Mouse (Mus musculus): ENCODE results near the gene Nop56.

Gene Nop56

GRCm38 (mm10) chr2:130294936-130295277 lies 20.7 kb downstream of the Nop56 start, which contains the start of gene Ebf4:
TSS of gene Ebf4 (plus strand) at chr2:130295169.
- in situ Hi-C loops (cut with MboI) = loop anchor here (25.0 kb wide), 1 partner anchor 367 kb away; the partner anchor contains the start of genes Ddrgk1 and Itpa

- in situ Hi-C loops (cut with MboI) = loop anchor here (25.0 kb wide), 1 partner anchor 367 kb away; the partner anchor contains the start of genes Ddrgk1 and Itpa
Measured at GRCm38 (mm10) chr2:130295331-130296133, 21.3 kb downstream of the Nop56 start.

GRCm38 (mm10) chr2:130296134-130296745 lies 22.0 kb downstream of the Nop56 start:
- in situ Hi-C loops (cut with MboI) = loop anchor here (25.0 kb wide), 1 partner anchor 366 kb away; the partner anchor contains the start of genes Ddrgk1 and Itpa

- in situ Hi-C loops (cut with MboI) = loop anchor here (25.0 kb wide), 1 partner anchor 365 kb away; the partner anchor contains the start of genes Ddrgk1 and Itpa
Measured at GRCm38 (mm10) chr2:130297580-130297979, 23.4 kb downstream of the Nop56 start.

GRCm38 (mm10) chr2:130303014-130303413 lies 28.8 kb downstream of the Nop56 start:
- in situ Hi-C loops (cut with MboI) = no loop called here

GRCm38 (mm10) chr2:130327057-130327456 lies 52.8 kb downstream of the Nop56 start:
- in situ Hi-C loops (cut with MboI) = no loop called here
